Mouse (Mus musculus): ENCODE measurements around the gene Nexmif.
"Not testable (repeated sequence)": the region's sequence is repeated elsewhere in the genome, so short reads cannot be mapped to it uniquely, and the experiment has no call there.

The Nexmif gene

DNA sequence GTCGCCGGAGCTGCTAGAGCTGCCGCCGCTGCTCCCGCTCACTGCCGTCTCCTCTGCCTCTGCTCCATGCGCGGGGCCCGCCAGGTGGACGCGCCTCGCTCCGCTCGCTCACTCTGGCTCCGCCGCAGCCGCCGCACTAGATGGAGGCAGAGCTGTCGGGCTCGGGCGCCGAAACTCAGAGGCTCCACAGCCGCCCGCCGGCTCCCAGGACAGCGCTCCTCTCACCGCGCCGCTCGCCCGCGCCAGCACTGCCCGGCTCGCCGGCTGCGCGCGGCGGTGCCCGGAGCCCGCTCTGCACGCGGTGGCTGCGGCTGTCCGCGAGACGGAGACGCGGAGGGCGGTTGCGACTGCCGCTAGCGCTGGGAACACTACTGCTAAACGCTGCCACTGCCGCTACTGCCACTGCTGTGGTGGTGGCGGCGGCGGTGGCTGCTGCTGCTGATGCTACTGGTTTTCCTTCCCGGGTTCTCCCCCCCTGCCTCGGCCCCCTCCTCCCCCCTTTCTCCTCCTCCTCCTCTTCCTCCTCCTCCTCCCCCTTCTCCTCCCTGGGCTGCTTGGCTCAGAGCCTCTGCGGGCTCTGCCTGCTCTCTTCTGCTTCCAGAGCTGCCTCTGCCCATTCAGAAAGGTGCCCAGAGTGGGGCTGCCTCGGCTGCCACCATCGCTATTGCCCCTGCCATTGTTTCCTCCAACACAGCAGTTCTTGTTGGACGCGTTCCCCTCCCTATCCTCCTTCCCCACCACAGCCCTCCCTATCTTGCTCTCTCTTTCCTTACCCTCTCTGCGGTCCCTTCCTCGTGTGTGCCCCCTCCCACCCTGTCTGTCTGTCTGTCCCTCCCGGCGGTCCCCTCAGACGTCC is at the start of gene Nexmif:
Gene Nexmif (minus strand): TSS at position 450 of the 856 bp plus-strand sequence.
- peak; percentile 28 for DNase-seq

DNA sequence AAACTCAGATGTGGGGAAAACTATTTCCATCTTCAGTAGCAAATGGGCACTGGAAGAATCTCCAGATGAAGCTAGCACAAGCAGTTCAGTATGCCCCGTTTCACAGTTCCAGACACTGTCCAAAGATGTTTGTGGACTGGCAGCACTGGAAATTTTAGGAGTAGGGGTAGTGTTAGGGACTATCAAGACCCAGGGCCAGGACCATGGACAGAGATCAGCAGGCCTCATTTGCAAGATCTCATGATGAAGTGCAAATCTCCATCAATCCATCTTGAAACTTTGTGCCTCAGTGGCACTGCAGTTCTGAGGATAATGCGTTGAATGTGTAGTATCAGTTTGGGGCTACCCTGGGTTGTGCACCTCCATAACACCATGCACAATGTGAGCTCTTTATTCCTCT is 7.7 kb upstream of the Nexmif start:
- no peak for DNase-seq

DNA sequence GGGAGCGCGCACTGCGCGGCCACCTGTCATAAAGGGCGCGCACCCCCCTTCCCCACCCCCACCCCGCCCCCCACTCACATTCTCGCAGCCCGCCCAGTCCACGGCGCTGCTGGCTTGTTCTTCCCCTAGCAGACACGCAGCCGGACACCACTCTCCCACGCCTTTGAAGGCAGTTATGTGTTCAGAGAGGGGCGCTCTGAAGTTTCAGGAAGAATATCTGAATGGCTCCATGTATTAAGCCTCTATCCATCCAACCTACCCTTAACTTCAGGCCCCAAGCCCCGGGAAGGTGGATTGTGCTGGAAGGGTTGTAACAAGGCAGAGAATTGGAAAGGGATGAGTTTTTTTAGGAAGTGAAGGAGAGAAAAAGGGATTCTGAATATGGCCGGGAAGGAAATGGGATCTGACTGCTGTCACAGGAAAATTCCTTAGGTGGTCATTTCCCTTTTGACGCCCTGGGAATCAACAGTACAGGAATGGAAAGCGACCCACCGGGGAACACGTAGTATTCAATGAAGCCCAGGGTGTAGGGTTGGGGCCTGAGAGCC is 681 bp upstream of the Nexmif start:
- no peak for DNase-seq

DNA sequence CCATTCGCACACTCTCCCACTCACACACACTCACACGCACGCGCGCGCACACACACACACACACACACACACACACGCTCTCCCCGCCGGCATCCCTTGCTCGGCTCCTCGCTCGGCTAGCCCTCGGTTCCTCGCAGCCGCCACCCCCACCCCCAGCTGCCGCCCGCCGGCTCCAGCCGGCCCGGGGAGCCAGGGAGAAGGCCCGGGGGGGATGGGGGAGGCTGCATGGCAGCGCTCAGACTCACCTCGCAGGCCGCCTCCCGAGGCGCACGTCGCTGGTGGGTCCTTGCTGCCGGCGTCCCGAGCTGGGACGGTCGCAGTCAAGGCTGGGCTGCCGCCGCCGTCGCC is 623 bp downstream of the Nexmif start:
- no peak for DNase-seq

DNA sequence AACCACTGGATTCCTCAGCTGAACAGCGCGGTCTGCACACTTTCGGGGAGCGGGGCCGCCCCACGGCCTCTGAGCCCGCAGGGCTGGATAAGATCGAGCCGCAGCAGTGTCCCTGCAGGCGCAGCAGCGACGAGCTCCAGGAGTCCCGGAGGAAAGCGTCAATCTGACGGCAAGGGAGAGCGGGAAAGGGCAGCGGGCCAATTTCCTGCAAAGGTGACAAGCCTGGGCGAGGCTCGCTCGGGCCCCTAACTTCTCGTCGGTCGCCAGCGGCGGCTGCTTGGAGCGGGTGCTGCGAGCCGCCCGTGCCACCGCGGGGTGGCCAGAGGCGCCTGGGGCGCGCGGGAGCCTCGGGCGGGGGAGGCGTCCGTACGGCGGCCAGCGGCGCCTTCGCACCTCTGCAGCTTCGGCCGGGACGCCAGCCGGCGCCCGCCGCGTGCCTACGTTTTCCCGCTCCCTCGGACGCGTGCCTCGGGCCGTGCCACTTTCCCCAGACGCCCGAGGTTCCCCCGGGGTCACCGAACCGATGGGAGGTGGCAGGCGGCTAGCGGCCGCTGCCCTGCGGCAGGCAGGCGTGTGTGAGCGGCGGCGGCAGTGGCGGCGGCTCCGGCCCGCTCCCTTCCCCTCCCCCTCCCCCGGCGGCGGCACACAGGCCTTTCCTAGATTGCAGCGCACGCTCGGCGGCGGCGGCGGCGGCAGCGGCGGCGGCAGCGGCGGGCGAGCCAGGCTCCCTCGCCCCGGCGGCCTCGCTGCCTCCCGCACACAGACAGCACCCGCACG is 1.2 kb downstream of the Nexmif start:
- peak; percentile 43 for DNase-seq

DNA sequence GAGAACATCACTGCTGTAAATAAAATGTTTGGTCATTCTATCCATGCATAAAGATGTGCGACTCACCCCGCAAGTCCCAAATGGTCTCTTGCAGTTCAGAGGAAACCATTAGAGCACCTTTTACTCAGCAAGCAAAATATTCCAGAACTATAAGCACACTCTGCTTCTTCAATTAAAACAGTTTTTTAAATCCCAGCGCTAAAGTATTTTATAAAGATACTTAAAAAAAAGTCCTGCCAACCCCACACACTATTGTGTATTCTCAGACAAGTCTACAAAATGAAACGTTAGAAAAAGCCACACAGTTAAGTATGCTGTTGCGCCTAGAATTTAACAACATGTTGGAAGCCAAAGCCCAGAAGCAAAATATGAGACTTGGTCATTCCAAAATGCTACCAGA is 1.9 kb downstream of the Nexmif start:
- no peak for DNase-seq

DNA sequence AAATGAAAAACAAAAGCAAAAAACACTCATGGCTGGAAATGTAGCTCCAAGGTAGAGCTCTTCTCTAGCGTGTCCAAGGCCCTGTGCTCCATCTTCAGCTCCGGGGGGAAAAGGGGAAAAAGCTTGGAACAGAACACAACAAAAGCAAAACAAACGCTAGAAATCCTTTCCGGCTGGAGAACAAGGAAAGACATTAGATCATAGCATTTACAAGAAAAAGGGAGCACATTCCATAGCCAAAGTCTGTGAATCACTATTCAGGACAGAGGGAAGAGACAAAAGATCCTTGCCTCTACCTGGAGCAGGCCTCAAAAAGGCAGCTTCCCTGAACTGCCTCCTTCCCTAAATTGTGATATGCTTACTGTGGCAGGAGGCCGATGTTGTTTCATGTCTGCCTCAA is 4.4 kb downstream of the Nexmif start:
- DNase-seq, result no peak

DNA sequence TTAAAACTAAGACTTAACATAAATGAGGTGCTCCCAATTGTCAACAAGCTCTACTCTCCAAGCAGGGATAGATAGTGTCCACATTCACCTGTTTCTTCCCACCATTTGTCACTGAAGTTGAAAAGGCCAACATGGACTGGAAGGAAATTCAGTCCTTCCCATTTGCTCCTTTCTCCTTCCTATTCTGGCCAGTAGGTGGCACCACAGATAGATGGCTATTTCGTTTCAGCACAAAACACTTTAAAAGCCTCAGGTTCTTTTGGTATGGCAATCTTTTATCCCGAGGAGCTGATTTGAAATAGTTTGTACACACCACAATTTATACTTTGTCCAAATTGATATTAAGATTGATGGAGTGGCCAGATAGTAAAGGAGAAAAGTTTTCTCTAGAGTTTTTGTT is 21.7 kb downstream of the Nexmif start:
- DNase-seq, result peak; percentile 74

DNA sequence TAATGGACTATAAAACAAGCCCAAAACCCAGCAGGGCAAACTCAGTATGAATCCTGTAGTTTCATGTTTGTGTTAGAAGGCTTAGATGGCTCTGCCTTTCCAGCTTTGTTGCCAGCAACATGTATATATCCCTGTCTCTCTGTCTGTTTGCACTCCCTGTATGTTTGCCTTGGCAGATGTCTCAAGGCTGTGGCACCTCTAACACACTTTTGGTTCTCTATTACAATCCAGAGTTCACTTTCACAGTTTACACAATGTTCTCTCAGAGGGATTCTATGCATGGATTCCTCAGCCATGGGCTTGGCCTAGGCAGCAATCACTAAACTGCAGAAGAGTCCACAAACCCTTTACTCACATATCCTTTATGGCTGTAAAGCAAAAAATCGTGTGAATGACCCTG is 50.9 kb downstream of the Nexmif start:
- no peak for DNase-seq

DNA sequence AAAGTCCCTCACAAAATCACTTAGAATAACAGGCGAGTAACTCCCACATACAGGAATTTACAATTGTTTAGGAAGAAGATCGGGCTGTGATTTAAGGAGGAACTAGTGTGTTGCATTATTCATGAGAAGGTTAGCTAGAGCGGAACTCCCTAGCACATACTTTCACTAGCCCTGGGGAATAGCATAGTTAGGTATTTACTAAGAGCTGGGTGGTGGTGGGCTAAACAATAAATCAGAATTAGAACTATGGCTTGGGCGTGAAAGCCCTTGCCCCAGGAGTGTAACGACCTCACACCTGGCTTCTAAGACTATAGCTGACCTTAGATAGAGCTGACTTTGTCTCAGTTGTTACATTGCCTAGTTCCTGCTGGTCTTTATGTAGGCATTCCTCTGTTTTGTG is 85.7 kb downstream of the Nexmif start:
- DNase-seq, result not testable (repeated sequence)

DNA sequence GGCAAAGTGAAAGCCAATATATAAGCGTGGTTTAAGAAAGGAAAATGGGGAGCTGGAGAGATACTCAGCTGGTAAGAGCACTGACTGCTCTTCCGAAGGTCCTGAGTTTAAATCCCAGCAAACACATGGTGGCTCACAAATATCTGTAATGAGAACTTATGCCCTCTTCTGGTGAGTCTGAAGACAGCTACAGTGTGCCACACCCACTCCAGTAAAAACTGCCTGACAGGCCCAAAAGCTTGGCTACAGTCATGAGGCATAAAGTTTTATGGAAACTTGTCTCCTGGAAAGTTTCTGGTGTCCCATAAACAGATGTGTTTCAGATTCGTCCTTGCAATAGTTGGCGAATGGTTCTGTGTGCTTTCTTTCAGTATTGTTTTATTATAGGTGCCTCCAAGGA is 86.4 kb downstream of the Nexmif start:
- DNase-seq, result peak; percentile 4

DNA sequence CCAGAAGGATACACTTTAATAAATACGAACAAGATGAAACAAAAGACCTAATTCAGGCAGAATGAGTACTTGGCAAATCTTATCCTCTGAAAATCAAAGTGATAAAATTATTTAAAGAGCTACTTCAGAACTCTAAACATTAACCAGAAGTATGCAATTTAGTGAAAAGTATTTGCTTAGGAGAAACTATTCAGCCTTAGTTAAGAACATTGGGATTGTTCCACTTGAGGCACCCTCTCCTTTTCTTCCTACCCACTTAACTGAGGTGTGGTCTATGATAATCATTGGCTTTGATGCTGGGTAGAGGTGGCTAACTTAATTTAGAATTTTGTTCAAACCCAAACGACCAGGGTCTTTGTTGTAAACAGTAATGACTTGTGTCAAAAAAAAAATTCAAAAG is 146.1 kb downstream of the Nexmif start:
- no peak for DNase-seq

DNA sequence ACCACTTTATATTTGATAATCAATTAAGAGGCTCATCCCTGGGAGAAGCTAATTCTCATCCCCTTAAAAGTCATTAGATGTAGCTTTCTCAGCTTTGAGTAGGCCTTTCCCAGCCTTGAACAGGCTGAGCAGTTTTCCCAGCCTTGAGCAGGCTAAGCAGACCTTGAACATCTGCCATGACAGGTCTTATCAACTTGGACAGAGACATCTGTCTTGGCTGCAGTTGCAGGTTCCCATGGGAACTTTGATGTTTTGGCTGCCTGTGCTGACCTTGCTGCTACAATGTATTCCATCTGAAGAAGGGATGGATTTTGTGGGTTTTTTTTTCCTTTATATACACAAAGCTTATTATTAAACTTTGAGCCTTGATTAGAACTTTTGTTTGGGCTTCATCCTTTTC is 160.7 kb downstream of the Nexmif start:
- DNase-seq, result no peak

DNA sequence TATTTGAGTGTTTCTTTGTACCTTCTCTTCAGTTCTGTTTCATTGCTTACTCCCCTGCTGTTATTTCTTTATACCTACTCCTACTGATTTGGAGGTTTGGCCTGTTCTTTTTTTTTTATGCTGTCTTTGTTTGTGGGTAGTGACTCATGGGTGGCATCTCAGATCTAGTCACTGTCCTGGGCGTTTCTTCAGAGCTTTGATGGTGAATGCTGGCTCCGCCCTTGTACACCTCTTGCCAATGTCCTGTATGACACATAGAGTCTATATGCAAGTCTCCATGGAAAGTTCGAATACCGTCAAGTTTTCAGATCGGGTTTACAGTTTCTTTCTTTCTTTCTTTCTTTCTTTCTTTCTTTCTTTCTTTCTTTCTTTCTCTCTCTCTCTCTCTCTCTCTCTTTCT is 167.1 kb downstream of the Nexmif start:
- no peak for DNase-seq

DNA sequence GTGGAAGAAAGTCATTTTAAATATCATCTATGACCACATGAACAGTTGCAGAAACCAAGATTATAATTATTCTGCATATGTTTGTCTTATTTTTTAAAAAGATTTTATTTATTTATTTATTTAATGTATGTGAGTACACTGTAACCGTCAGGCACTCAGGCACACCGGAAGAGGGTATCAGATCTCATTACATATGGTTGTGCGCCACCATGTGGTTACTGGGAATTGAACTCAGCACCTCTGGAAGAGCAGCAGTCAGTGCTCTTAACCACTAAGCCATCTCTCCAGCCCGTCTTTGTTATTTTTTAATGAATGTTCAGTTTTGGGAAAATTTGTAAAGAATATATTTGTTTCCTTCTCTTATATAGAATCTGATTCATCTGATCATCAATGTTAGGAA is 168.2 kb downstream of the Nexmif start:
- peak; percentile 68 for DNase-seq

All from lung, postnatal 36 days (tissue).